Mouse (Mus musculus) inflammation-experienced regulatory T-cells (primary cell): ENCODE results near the gene Ms4a10. TPM values are rescaled to one million over a fixed set of nuclear protein-coding genes. Genes with fewer than 3 reads are reported as not detected.

Experiments used
- polyA plus RNA-seq, 2 experiments: library from polyadenylated mRNA; unstranded; fragments of 100-300 nt; shearing (Covaris generic); gene quantifications; one replicate each; pipeline ENCODE4 v1.2.1; 2017

The Ms4a10 gene
- polyA plus RNA-seq: not detected

DNA sequence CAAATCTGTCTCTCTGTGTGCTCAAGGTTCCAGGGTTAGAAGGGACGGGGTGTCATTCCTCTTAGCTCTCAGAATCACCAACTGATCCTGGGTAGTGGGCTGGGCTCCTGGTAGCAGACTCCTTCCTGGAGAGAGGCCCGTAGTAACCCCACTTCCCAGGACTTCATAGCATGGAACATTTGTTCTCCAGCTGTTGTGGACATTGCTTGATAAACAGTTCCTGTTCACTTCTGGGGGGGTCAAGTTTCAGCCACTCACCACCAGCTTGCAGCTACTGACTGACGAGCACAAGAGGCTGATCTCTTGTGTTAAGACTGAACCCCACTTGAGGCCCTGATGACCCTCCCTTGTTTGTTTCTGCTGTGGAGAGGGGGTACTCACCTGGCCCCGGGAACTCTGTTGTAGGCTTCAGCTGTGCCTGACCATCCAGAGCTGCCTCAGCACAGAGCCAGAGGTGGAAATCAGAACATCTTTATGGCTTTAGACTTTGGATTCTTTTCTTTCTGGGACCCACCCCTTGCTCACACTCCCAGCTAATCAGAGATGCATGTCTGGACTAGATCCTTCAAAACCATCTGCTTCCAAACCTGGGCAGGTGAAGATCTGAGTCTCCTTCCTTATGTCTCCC lies at the start of gene Ms4a10:
TSS of gene Ms4a10 (minus strand) at position 433 of the 628 bp plus-strand sequence.

DNA sequence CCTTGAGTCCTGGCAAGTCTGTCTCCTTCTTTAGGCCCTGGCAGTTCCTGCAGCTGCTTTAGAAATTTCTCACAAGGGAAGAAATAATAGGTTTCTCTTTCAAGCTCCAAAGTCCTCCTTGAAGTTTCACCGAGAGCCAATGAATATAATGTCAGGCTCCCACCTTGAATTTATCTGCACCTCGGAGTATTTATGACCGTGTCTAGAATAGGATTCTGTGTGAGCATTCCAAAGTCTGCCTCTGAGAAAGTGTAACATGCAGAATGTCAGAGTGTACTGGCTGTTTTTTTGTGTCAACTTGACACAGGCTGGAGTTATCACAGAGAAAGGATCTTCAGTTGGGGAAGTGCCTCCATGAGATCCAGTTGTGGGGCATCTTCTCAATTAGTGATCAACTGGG lies 43.4 kb upstream of the Ms4a10 start, which contains the start of gene Ms4a18:
TSS of gene Ms4a18 (minus strand) at position 141 of the 400 bp plus-strand sequence.

DNA sequence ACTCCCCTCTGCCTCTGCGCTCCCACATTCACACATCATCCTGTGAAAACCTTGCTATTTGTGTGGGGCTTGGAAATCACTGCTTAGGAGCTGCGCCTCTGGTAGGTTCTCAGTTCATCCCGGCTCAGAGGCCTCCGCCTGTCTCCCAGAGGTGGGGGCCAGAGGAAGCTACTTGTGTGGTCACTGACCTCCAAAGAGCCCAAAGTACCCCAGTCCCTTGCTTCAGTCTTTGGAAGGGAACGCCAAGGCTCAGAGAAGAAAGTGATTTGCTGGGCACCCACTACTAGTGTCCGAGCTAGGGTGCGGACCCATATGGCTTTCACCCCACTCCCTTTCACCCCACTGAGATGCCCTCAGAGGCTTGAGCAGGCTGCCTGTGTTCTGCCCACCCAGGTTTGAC lies 18.7 kb upstream of the Ms4a10 start, which contains the start of gene Ms4a15:
TSS of gene Ms4a15 (minus strand) at position 101 of the 400 bp plus-strand sequence.

DNA sequence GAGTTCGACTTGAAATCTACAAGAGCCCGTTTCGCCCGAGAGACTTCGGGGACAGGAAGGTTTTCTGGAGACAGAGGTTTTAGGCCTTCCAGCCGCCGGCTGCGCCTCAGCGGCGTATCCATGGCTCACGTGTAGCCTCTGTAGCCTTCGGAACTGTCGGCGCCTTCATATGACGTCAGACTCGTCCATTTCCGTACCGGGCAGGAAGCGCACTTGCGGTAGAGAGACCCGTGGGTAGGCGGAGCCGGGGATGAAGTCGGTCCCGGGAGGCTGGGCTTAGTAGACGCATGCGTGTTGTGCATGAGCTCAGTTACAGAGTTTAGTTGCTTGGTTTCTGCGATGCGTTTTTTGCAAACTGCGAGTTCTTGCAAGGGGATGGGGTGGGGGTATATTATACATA lies 25.4 kb downstream of the Ms4a10 start, which contains the start of gene Ccdc86:
TSS of gene Ccdc86 (minus strand) at position 155 of the 400 bp plus-strand sequence.

DNA sequence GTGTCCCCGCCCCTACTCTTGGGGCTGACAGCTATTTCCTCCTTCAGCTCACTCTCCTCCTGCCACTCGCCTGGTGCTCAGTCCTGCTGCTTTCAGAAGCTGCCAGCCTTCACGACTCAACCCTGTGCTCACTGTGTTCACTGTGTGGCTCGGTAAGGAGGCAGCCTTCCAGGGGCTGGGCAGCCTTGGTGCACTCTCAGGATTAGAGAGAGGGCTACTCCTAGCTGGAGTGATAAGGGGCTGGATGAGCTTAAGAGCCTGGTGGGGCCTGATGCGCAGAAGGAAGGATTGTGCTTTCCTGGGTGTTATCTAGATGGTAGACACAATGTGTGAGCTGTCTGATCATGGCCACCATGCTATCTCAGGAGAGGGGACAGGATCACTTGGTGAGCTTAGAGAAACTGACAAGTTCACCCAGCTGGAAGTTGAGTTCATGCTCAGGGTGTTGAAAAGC lies 37.3 kb downstream of the Ms4a10 start, which contains the start of gene Ptgdr2:
TSS of gene Ptgdr2 (plus strand) at position 51 of the 454 bp plus-strand sequence.

DNA sequence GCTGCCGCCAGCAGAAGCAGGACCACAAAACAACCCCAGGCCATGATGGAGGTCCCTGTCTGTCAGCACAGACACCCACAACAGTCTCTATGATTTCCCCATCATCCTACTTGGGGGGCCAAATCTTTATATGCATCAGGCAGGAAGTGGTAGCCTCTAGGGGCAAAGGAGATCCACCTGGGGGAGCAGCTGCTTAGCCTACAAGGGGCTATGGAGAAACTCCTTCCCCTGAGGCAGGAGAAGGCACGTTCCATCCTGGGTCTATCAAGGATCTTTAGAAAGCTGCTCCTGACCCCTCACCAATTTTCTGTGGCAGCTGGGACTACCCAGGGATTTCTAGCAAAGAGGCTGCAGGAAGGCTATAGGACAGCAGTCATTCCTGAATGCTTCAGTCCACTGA lies 53.9 kb downstream of the Ms4a10 start, which contains the start of gene Zp1:
TSS of gene Zp1 (minus strand) at position 101 of the 400 bp plus-strand sequence.

Other genes starting within 250 kb of the Ms4a10 start
- gene Cd5, start 235.7 kb downstream of the Ms4a10 start, polyA plus RNA-seq: 100 to 1,000 TPM; 557 to 575 TPM
- gene Cd6, start 144.6 kb downstream of the Ms4a10 start, polyA plus RNA-seq: 100 to 1,000 TPM; 611 to 643 TPM
- 1 to 10 TPM; 1.8 to 2.7 TPM for gene Slc15a3, start 134.9 kb downstream of the Ms4a10 start, polyA plus RNA-seq
- gene Tmem132a, start 104.7 kb downstream of the Ms4a10 start, polyA plus RNA-seq: under 1 TPM; 0.72 to 0.87 TPM
- 10 to 100 TPM; 55.1 to 72.9 TPM for gene Tmem109, start 92.7 kb downstream of the Ms4a10 start, polyA plus RNA-seq
- 10 to 100 TPM; 82.9 to 98.0 TPM for gene Prpf19, start 79.4 kb downstream of the Ms4a10 start, polyA plus RNA-seq
- gene Zp1, start 54.0 kb downstream of the Ms4a10 start, polyA plus RNA-seq: 1 to 10 TPM in 1 of 2 experiments, not detected in 1; 2.3 TPM
- not detected for gene Ptgdr2, start 37.5 kb downstream of the Ms4a10 start, polyA plus RNA-seq
- 10 to 100 TPM; 15.5 to 19.1 TPM for gene Ccdc86, start 25.4 kb downstream of the Ms4a10 start, polyA plus RNA-seq
- gene Ms4a15, start 18.6 kb upstream of the Ms4a10 start, polyA plus RNA-seq: 1 to 10 TPM in 1 of 2 experiments, under 1 TPM in 1; 0.12 to 1.7 TPM
- gene Ms4a18, start 43.4 kb upstream of the Ms4a10 start, polyA plus RNA-seq: under 1 TPM in 1 of 2 experiments, not detected in 1; 0.45 TPM
- 1 to 10 TPM in 1 of 2 experiments, under 1 TPM in 1; 0.18 to 2.2 TPM for gene Ms4a8a, start 106.4 kb upstream of the Ms4a10 start, polyA plus RNA-seq
- gene 1700017D01Rik, start 156.2 kb upstream of the Ms4a10 start, polyA plus RNA-seq: not detected
- not detected for gene 1700025F22Rik, start 190.7 kb upstream of the Ms4a10 start, polyA plus RNA-seq
- gene Ms4a13, start 222.1 kb upstream of the Ms4a10 start, polyA plus RNA-seq: not detected